Mouse (Mus musculus) bone marrow macrophage, adult 2 months (primary cell): ENCODE results near the gene Krtap10-4. TPM values are rescaled to one million over a fixed set of nuclear protein-coding genes. Genes with fewer than 3 reads are reported as not detected.
"Not testable (repeated sequence)": the region's sequence is repeated elsewhere in the genome, so short reads cannot be mapped to it uniquely, and the experiment has no call there.

Source experiments
- H3K27ac ChIP-seq: 2 replicates; pipeline ENCODE4 v1.5.1; 2012; ENCODE audit warnings: low read depth, low read length; ENCODE audit not compliant: insufficient read depth
- H3K4me1 ChIP-seq: 2 replicates; pipeline ENCODE4 v1.6.1; 2012; ENCODE audit warnings: low read length; ENCODE audit not compliant: control insufficient read depth, insufficient read depth
- H3K4me3 ChIP-seq: 2 replicates; pipeline ENCODE4 v1.5.1; 2012; ENCODE audit warnings: mild to moderate bottlenecking, low read length, moderate library complexity; ENCODE audit not compliant: insufficient read depth
- CTCF ChIP-seq: IDR thresholded peaks from 2 replicates; pipeline ENCODE4 v1.5.1; 2012; ENCODE audit warnings: low read depth, mild to moderate bottlenecking, low read length, moderate library complexity
- POLR2A ChIP-seq: IDR thresholded peaks from 2 replicates; pipeline ENCODE4 v1.6.1; 2012; ENCODE audit warnings: mild to moderate bottlenecking, low read depth, low read length, borderline replicate concordance
- polyA plus RNA-seq: library from polyadenylated mRNA; stranded (reverse); fragments of >200 nt; gene quantifications from 2 replicates; pipeline ENCODE4 v1.2.4, GENCODE M21; 2012; ENCODE audit not compliant: missing spikeins, insufficient read depth, insufficient read length

Krtap10-4 gene
- polyA plus RNA-seq, 1 experiment: not detected

DNA sequence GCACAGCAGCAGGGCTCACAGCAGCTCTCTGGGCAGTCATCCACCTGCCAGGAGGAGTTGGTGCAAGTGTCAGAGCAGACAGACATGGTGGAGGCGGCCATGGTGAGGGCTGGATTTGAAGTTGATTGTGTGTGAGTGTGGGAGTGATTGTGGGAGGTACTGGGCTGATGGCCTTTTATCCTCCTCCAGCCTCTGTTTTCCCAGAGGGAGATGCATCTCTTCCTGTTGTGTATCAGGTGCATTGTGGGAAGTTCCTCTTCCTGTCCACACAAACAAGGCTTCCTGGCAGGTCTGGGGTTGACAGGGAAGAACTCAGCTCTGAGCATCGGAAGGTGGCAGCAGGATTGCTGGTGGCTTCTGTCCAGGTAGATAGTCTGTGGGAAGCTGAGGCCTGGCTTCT is 31.9 kb downstream of the Krtap10-4 start, which contains the start of gene Gm9639:
Gene Gm9639, minus strand, starts transcription at position 101 of the 400 bp plus-strand sequence.
- no peak within 1 kb of the TSS for H3K4me3 ChIP-seq
- no peak within 1 kb of the TSS for H3K27ac ChIP-seq
- H3K4me1 ChIP-seq: no peaks in the 10 kb centered on the region
- TF ChIP-seq POLR2A: no peak
- no peak for TF ChIP-seq CTCF

DNA sequence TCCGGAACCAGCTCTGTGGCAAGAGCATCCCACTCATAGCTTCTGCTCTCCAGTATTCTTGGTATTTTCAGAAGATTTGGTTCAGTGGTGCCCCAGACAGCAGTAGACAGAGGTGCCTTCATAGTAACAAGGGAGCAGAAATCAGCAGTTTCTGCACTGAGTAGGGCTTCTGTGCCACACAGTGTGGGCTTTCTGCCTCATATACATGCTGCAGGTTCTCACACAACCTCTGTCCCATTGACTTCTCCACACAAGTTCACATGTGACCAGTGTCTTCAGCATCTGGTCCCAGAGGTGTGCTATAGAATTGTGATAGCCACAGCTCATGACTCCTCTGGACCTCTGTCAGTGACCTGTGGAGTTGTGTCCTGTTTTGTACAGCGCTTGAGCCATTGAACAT is 38.3 kb downstream of the Krtap10-4 start:
- TF ChIP-seq POLR2A (no peak), CTCF (no peak)
- Histone ChIP-seq H3K27ac (no peak overlapping the region), H3K4me3 (no peak overlapping the region)

DNA sequence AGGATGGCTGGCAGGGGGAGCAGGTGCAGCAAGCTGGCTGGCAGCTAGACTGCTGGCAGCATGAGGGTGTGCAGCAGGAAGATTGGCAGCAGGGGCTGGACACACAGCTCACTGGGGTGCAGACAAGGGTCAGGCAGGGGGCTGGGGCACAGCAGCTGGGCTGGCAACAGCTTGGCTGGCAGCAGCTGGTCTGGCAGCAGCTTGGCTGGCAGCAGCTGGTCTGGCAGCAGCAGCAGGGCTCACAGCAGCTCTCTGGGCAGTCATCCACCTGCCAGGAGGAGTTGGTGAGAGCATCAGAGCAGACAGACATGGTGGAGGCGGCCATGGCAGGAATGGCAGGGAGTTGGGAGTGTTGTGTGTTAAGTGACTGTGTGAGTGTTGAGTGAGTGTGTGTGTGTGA is 39.0 kb downstream of the Krtap10-4 start, which contains the start of gene Gm7137:
Gene Gm7137, minus strand, starts transcription at position 325 of the 400 bp plus-strand sequence.
- H3K4me3 ChIP-seq, H3K4me1 ChIP-seq, H3K27ac ChIP-seq: not testable (repeated sequence)

More for the DNA sequence above, 38.3 kb downstream of the Krtap10-4 start:
- no peaks in the 10 kb centered on the region for H3K4me1 ChIP-seq

DNA sequence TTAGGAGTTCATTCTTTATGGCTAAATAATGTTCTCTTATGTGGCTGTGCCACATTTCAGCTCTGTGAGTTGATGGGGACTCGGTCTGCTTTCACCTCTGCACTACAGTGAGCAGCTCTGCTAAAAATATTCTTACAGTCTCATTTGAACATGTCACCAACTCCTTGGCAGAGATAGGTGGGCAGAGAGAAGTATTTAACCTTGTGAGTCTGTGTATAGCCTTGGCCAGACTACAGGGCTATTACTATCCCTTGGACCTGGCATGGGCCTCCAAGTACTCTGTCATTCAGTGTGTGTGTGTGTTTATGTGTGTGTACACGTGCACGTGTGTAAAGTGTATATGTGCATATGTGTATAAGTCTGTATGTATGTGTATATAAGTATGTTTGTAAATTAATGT is 43.5 kb downstream of the Krtap10-4 start:
- not testable (repeated sequence) for H3K4me1 ChIP-seq, H3K27ac ChIP-seq, H3K4me3 ChIP-seq

DNA sequence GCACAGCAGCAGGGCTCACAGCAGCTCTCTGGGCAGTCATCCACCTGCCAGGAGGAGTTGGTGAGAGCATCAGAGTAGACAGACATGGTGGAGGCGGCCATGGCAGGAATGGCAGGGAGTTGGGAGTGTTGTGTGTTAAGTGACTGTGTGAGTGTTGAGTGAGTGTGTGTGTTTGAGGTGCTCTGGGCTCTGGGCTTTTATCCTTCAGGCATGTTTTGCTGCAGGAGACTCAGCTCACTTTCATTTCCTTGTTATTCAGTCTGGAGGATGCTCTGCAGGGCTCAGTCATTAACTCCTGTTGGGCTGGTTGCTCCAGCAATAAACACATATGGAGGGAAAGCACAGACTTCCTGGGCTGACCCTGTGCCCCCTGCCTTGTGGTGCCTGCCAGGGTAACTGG is 44.5 kb downstream of the Krtap10-4 start, which contains the start of gene Gm3250:
Gene Gm3250, minus strand, starts transcription at position 101 of the 400 bp plus-strand sequence.
- H3K27ac ChIP-seq, H3K4me1 ChIP-seq, H3K4me3 ChIP-seq: not testable (repeated sequence)

DNA sequence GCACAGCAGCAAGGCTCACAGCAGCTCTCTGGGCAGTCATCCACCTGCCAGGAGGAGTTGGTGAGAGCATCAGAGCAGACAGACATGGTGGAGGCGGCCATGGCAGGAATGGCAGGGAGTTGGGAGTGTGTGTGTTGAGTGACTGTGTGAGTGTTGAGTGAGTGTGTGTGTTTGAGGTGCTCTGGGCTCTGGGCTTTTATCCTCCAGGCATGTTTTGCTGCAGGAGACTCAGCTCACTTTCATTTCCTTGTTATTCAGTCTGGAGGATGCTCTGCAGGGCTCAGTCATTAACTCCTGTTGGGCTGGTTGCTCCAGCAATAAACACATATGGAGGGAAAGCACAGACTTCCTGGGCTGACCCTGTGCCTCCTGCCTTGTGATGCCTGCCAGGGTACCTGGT is 50.1 kb downstream of the Krtap10-4 start, which contains the start of gene Gm7138:
Gene Gm7138, minus strand, starts transcription at position 101 of the 400 bp plus-strand sequence.
- H3K4me1 ChIP-seq, H3K27ac ChIP-seq: not testable (repeated sequence)

More for the DNA sequence above, 50.1 kb downstream of the Krtap10-4 start, which contains the start of gene Gm7138:
- H3K4me3 ChIP-seq: not testable (repeated sequence)

Other genes starting within 250 kb of the Krtap10-4 start
- gene Pttg1ip, start 245.4 kb downstream of the Krtap10-4 start, polyA plus RNA-seq: 98.5 and 102 TPM in 2 replicates
- gene Sumo3, start 221.0 kb downstream of the Krtap10-4 start, polyA plus RNA-seq: 165 and 203 TPM in 2 replicates
- gene Gm49325, start 220.9 kb downstream of the Krtap10-4 start, polyA plus RNA-seq: 40.9 and 41.8 TPM in 2 replicates
- gene Ube2g2, start 204.8 kb downstream of the Krtap10-4 start, polyA plus RNA-seq: 57.9 and 61.2 TPM in 2 replicates
- not detected in 2 replicates for gene Tspear, start 140.5 kb downstream of the Krtap10-4 start, polyA plus RNA-seq
- gene Gm19402, start 136.3 kb downstream of the Krtap10-4 start, polyA plus RNA-seq: not detected in 2 replicates
- not detected in 2 replicates for gene Gm9508, start 129.9 kb downstream of the Krtap10-4 start, polyA plus RNA-seq
- gene Gm10272, start 120.5 kb downstream of the Krtap10-4 start, polyA plus RNA-seq: not detected in 2 replicates
- gene Gm10024, start 115.6 kb downstream of the Krtap10-4 start, polyA plus RNA-seq: not detected in 2 replicates
- gene Gm10142, start 111.3 kb downstream of the Krtap10-4 start, polyA plus RNA-seq: not detected in 2 replicates
- not detected in 2 replicates for gene Krtap12-1, start 106.5 kb downstream of the Krtap10-4 start, polyA plus RNA-seq
- gene Gm10100, start 100.6 kb downstream of the Krtap10-4 start, polyA plus RNA-seq: not detected in 2 replicates
- gene Gm18596, start 84.5 kb downstream of the Krtap10-4 start, polyA plus RNA-seq: not detected in 2 replicates
- not detected in 2 replicates for gene Gm9736, start 75.7 kb downstream of the Krtap10-4 start, polyA plus RNA-seq
- gene Gm3233, start 67.4 kb downstream of the Krtap10-4 start, polyA plus RNA-seq: not detected in 2 replicates
- not detected in 2 replicates for gene Gm3238, start 55.8 kb downstream of the Krtap10-4 start, polyA plus RNA-seq
- gene Gm7138, start 50.2 kb downstream of the Krtap10-4 start, polyA plus RNA-seq: not detected in 2 replicates
- not detected in 2 replicates for gene Gm3250, start 44.6 kb downstream of the Krtap10-4 start, polyA plus RNA-seq
- not detected in 2 replicates for gene Gm7137, start 38.9 kb downstream of the Krtap10-4 start, polyA plus RNA-seq
- not detected in 2 replicates for gene Gm9639, start 32.0 kb downstream of the Krtap10-4 start, polyA plus RNA-seq
- not detected in 2 replicates for gene Gm19668, start 28.0 kb downstream of the Krtap10-4 start, polyA plus RNA-seq
- gene Gm9507, start 15.3 kb downstream of the Krtap10-4 start, polyA plus RNA-seq: not detected in 2 replicates
- gene Gm2696, start 12.4 kb downstream of the Krtap10-4 start, polyA plus RNA-seq: not detected in 2 replicates
- gene Krtap10-10, start 8.9 kb upstream of the Krtap10-4 start, polyA plus RNA-seq: not detected in 2 replicates
- gene Gm36176, start 19.7 kb upstream of the Krtap10-4 start, polyA plus RNA-seq: not detected in 2 replicates
- not detected in 2 replicates for gene Gm10318, start 25.8 kb upstream of the Krtap10-4 start, polyA plus RNA-seq
- not detected in 2 replicates for gene Gm3285, start 34.9 kb upstream of the Krtap10-4 start, polyA plus RNA-seq
- 0.19 TPM in 1 of 2 replicates, not detected in the other for gene Lrrc3, start 75.4 kb upstream of the Krtap10-4 start, polyA plus RNA-seq
- gene Trpm2, start 143.5 kb upstream of the Krtap10-4 start, polyA plus RNA-seq: 8.6 and 13.8 TPM in 2 replicates
- 12.4 and 13.6 TPM in 2 replicates for gene 1810043G02Rik, start 151.4 kb upstream of the Krtap10-4 start, polyA plus RNA-seq
- gene Pfkl, start 183.0 kb upstream of the Krtap10-4 start, polyA plus RNA-seq: 24.1 and 32.1 TPM in 2 replicates
- gene Dnmt3l, start 214.9 kb upstream of the Krtap10-4 start, polyA plus RNA-seq: 1.5 and 2.2 TPM in 2 replicates
- not detected in 2 replicates for gene Aire, start 216.5 kb upstream of the Krtap10-4 start, polyA plus RNA-seq
- gene Icosl, start 242.2 kb upstream of the Krtap10-4 start, polyA plus RNA-seq: 18.6 and 20.8 TPM in 2 replicates